Mouse (Mus musculus) lung, adult 2 months (tissue): ENCODE data around the gene Zfr2. TPM values are rescaled to one million over a fixed set of nuclear protein-coding genes. Genes with fewer than 3 reads are reported as not detected.

Experiments used
- DNase-seq: peaks from one replicate; pipeline ENCODE4 v3.0.0; 2022
- H3K4me1 ChIP-seq: fragments of 200-500 bp; 2 replicates; pipeline ENCODE4 v1.6.1; 2011; ENCODE audit warnings: low read length; ENCODE audit not compliant: control insufficient read depth, insufficient read depth
- H3K4me3 ChIP-seq: fragments of 200-500 bp; replicated peaks from 2 replicates; pipeline ENCODE3; 2011; ENCODE audit warnings: low read depth, mild to moderate bottlenecking, control low read depth, low read length; ENCODE audit errors: extremely low read depth
- CTCF ChIP-seq: fragments of 200-500 bp; IDR thresholded peaks from 2 replicates; pipeline ENCODE4 v1.5.1; 2011; ENCODE audit warnings: mild to moderate bottlenecking, low read length, control low read depth; ENCODE audit not compliant: insufficient read depth
- POLR2A ChIP-seq: fragments of 200-500 bp; IDR thresholded peaks from 2 replicates; pipeline ENCODE4 v1.6.1; 2011; ENCODE audit warnings: low read depth, mild to moderate bottlenecking, control low read depth, low read length, borderline replicate concordance; ENCODE audit errors: extremely low read depth
- WGBS: fragments of 180-500 bp; shearing (Covaris S2); methylation state at CpG from one replicate; pipeline ENCODE4 v1.1.7; 2018; 5-methylcytosine and 5-hydroxymethylcytosine counted together
- polyA plus RNA-seq: library from polyadenylated mRNA; depleted of rRNA; stranded (reverse); fragments of >200 nt; gene quantifications from 2 replicates; pipeline ENCODE4 v1.2.3, GENCODE M21; 2012

Gene Zfr2
- polyA plus RNA-seq, 1 experiment = 10.0 TPM

DNA sequence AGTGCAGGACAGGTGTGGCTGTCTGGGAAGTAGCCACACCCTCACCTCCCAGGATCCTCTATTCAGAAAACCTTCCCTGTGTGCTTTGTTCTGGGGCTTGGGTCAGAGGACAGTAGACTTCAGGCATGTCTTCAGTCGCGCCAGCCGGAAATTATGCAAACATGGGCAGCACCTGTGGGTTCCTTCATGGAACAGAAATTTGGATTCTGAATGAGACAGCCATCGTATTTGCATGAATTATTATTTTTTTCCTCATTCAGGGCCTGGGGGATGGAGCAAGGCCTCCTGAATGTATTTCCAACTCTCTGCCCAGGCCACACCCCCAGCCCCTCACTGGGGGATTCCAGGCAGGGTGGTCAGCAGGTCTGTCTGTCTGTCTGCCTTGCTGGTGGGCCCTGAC is 28.1 kb downstream of the Zfr2 start:
- Histone ChIP-seq H3K4me3 (no peak overlapping the region), H3K4me1 (peaks cover 2% of the 10 kb centered on the region; the same call in 1 of the 2 replicates)
- no peak for TF ChIP-seq POLR2A
- no peak for TF ChIP-seq CTCF
- WGBS = 90% methylated on average over 4 of the region's 4 CpGs
- no peak for DNase-seq

DNA sequence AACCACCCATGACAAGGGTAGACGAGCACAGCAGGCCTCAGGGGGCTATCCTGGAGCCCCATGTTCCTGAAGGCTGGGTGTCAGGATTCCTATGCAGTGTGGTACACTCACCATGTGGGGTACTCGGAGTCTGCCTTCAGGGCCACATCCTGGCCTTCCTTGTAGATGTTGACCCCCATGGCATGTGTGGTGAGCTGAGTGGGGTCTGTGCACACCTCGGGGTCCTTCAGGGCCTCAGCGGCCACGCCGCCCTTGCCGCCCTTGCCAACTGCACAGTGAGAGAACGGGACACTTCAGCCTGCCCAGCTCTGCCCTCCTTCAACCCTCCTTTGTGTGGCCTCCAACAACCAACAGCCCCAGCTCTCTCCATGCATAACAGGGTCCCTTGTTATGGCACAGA is 32.6 kb downstream of the Zfr2 start:
- no peak for DNase-seq
- H3K4me3 ChIP-seq = no peak overlapping the region
- 91% methylated on average over 8 of the region's 8 CpGs for WGBS
- TF ChIP-seq CTCF (no peak), POLR2A (no peak)
- peaks cover 5% of the 10 kb centered on the region; the same call in 1 of the 2 replicates for H3K4me1 ChIP-seq

DNA sequence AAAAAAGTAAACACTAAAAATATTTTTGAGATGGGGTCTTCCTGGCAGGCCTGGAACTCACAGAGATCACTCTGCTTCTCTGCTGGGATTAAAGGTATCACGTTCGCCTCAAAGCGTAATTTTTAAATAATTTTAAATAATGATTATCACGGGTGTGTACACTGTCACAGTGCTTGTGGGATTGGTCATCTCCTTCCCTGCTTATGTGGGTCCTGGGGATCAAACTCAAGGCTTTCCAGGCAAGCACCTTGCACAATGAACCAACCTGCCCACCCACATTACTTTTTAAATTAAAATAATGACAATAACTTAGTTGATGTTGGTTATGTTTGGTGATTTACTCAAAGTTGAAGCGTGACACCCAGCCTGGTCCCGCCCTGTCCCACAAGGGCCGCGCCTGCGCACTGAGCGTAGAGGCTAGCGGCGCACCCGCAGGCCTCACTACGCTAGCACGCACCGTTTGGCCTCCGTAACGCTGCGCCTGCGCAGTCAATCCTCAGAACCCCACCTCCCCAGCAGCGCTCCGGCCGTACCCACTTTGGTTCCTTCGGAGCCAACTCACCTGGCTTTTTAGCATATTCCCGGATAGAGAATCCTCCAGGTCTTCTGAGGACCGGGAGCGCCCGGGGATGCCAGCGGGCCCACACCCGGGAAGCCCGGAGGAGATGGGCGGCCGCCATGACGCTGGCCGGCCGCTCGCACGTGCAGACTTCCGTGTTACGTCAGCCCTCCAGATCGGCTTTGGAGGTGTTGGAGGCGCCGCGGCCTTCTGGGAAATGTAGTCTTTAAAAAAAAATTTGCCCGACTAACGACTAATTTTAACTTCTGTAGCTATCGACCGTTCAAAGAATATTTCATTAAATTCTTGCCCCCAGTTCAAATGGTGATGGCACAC is 33.5 kb downstream of the Zfr2 start, which contains the start of the genes Mrpl54 and Apba3:
Mrpl54 (minus strand) TSS at position 724 of the 895 bp plus-strand sequence.
Apba3 (plus strand) TSS at position 750 of the 895 bp plus-strand sequence.
- under 1% methylated on average over 48 of the region's 48 CpGs for WGBS
- peaks cover 5% of the 10 kb centered on the region; the same call in 1 of the 2 replicates for H3K4me1 ChIP-seq
- peak; percentile 96 for DNase-seq
- TF ChIP-seq POLR2A = peak; percentile 71; the same call in 1 of the 2 replicates
- TF ChIP-seq CTCF = no peak
- peak within 1 kb of the TSS; percentile 91 for H3K4me3 ChIP-seq

DNA sequence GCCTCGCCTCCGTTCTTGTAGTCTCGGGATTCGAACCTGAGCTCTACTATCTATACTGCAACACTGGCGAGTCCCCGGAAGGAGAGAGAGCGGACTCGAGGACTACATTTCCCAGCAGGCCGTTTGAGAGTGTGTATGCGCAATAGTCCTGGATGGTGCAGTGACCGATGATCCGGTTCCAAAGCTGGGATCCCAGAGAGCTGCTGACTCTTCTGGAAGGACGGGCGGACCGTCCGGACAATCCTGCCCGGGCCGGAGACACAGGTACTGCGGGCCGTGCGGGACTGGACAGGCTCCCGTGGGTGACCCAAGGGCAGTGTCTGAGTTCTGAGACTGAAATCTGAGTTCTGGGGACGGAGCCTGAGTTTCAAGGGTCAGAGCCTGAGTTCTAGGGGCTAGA is 35.1 kb downstream of the Zfr2 start:
- WGBS = 1% methylated on average over 23 of the region's 23 CpGs
- Histone ChIP-seq H3K4me1 (peaks cover 5% of the 10 kb centered on the region; the same call in 1 of the 2 replicates), H3K4me3 (peak overlapping the region; percentile 92)
- peak; percentile 81 for DNase-seq
- TF ChIP-seq POLR2A = peak; percentile 88; the same call in 1 of the 2 replicates
- TF ChIP-seq CTCF = no peak

DNA sequence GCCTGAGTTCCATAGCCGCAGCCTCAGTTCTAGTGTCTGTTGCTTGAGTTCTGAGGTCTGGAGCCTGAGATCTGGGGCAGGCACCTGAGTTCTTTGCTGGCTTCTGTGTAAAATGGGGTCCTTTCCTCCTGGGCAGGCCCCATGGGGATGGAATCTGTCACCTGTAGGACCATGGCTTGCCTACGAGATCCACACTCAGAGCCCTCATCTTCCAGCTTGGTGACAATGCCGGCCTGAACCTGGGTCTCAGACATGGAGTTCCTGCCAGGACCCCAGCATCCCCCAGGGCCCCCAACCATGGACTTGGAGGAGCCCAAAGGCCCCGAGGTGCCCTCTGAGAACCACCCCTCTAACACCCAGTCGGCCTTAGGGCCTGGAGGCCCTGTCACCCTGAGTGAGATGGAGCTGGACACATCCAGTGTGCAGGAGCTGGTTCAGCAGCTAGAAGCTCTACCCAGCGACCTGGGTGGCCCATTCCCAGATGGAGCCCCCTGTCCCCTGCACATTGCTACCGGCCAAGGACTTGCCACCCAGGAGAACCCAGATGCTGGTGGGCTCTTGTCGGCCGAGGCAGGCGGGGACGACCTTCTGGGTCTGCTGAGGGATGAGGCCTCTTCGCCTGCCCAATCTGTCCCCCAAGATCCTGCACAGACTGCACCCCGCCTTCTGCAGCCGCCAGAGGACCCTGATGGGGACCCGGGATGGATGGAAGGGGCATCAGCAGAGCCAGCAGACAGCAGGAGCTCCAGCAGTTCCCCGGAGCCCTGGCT is 35.9 kb downstream of the Zfr2 start:
- Histone ChIP-seq H3K4me1 (peaks cover 5% of the 10 kb centered on the region; the same call in 1 of the 2 replicates), H3K4me3 (peak overlapping the region; percentile 92)
- WGBS = 77% methylated on average over 16 of the region's 16 CpGs
- DNase-seq = no peak
- TF ChIP-seq CTCF (no peak), POLR2A (no peak)

DNA sequence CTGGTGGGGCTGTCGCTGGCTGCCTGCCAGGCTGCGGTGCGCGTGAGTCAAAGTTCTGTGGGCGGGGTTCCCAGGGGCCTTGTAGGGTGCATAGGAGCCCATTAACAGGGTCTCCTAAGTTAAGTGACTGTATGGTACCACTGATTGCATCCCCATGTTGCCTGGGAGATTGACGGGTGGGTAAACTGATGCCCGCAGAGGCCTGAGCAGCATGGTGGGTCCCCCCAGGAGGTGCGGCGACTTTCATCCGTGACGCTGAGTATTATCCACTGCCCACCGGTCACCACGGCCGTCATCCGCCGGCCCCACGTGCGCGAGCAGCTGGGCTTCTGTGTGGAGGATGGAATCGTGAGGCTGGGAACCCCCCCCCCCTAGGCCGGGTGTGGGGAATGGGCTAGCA is 39.4 kb downstream of the Zfr2 start:
- TF ChIP-seq POLR2A (no peak), CTCF (no peak)
- H3K4me1 ChIP-seq = 0 out of 2 replicates have a peak, but pooled peaks cover 3% of the 10 kb centered on the region
- WGBS = 95% methylated on average over 21 of the region's 21 CpGs
- H3K4me3 ChIP-seq = no peak overlapping the region
- no peak for DNase-seq

DNA sequence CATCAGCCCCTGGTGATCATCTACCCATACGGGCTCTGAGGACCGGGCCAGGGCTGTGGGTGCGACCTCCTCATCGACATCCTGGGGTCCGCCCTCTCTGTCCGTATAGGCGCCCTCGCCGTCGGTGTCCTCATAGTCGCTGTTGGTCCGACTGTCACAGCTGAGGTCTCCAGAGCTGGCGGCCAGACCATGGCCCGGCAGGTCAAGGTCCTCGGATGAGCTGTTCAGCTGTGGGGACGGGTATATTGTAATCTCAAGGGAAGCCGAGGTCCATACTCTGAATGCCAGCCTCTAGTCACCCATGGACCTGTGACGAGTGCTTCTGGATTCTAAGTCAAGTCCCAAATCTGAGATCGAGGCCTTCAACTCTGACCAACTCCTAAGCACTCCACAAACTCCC is 40.9 kb downstream of the Zfr2 start:
- Histone ChIP-seq H3K4me3 (no peak overlapping the region), H3K4me1 (no peaks in the 10 kb centered on the region)
- no peak for TF ChIP-seq POLR2A
- TF ChIP-seq CTCF = no peak
- WGBS = 90% methylated on average over 19 of the region's 19 CpGs
- DNase-seq = no peak

DNA sequence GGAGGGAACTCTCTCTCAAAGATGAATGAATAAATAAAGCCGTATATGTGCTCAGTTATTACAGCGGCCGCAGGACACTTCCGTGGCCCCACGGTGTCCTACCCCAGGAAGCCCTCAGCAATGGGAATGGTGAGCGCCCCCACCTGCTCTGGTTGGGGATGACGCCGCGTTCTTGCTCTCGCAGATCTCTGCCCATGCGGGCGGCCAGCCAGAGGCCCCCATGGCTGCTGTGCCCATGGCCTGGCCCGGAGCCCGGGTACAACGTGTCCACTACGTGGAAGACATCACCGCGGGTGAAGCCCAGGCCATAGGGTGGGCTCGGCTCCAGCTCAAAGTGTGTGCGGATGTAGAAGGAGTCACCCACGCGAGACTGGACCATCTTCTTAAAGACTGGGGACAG is 44.7 kb downstream of the Zfr2 start:
- no peak overlapping the region for H3K4me3 ChIP-seq
- no peak for DNase-seq
- 77% methylated on average over 22 of the region's 22 CpGs for WGBS
- H3K4me1 ChIP-seq = no peaks in the 10 kb centered on the region
- TF ChIP-seq POLR2A (no peak), CTCF (no peak)

DNA sequence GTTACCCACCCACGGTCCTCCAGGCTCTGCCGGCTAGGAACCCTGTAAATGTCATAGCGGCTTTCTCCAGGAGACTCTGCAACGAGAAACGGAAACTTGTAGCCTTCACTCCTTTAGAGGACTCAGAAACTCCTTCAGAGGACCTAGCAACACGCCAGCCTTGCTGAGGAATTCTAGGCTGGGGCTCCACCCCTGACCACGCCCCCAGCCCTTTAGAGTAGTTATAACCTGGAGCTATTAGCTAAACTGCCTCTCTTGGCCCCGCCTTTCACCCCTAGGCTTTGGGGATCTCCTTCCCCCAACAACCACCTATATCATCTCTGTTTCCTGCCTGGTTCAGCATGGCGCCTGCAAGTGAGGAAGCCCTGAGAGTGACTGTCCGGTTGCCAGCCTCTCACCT is 46.5 kb downstream of the Zfr2 start:
- H3K4me1 ChIP-seq = no peaks in the 10 kb centered on the region
- DNase-seq = no peak
- WGBS = 46% methylated on average over 10 of the region's 10 CpGs
- H3K4me3 ChIP-seq = no peak overlapping the region
- TF ChIP-seq POLR2A (no peak), CTCF (no peak)

DNA sequence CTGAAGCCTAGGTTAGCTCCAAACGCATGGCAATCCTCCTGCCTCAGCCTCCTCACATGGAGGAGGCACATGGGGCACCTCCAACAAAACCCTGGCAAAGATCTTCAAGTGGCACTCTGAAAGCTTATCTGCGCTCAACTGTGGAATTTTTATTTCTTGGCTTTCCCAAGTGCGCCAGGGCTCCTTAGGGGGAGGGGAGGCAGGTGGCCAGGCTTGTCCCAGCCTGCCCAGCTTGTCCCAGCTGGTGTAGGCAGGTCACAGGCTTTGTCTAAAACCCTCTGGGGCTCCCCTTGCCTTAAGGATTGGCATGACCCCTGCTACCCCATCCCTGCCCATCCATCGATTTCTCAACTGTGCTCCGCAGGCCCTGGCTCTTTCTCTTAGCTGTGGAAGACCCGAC is 51.2 kb downstream of the Zfr2 start:
- no peak overlapping the region for H3K4me3 ChIP-seq
- TF ChIP-seq POLR2A (no peak), CTCF (no peak)
- peaks cover 3% of the 10 kb centered on the region; the same call in 1 of the 2 replicates for H3K4me1 ChIP-seq
- WGBS = 42% methylated on average over 6 of the region's 6 CpGs
- no peak for DNase-seq
